Mouse (Mus musculus): ENCODE data around the gene Fcgrt.
"Not testable (repeated sequence)": the region's sequence is repeated elsewhere in the genome, so short reads cannot be mapped to it uniquely, and the experiment has no call there.

Fcgrt gene

GRCm38 (mm10) chr7:45110089-45110488 lies 6.4 kb upstream of the Fcgrt start:
- not testable (repeated sequence) for DNase-seq (ENCODE audit: low spot score)

- no peak for DNase-seq (ENCODE audit: low spot score)
These were observed 3.5 kb upstream of the Fcgrt start for GRCm38 (mm10) chr7:45107052-45107645.

- no peak for DNase-seq (ENCODE audit: low spot score)
These were observed 2.8 kb upstream of the Fcgrt start for GRCm38 (mm10) chr7:45106441-45106840.

GRCm38 (mm10) chr7:45105491-45105890 lies 1.8 kb upstream of the Fcgrt start:
- DNase-seq (ENCODE audit: low spot score), result no peak

- DNase-seq (ENCODE audit: low spot score), result no peak
These were observed 1.3 kb upstream of the Fcgrt start for GRCm38 (mm10) chr7:45104941-45105340.

- DNase-seq (ENCODE audit: low spot score), result no peak
These were observed 588 bp downstream of the Fcgrt start for GRCm38 (mm10) chr7:45102940-45103585.

- no peak for DNase-seq (ENCODE audit: low spot score)
These were observed 1.2 kb downstream of the Fcgrt start for GRCm38 (mm10) chr7:45102441-45102840.

- no peak for DNase-seq (ENCODE audit: low spot score)
These were observed 3.6 kb downstream of the Fcgrt start for GRCm38 (mm10) chr7:45100046-45100445.

- no peak for DNase-seq (ENCODE audit: low spot score)
These were observed 5.0 kb downstream of the Fcgrt start for GRCm38 (mm10) chr7:45098541-45099240.

- no peak for DNase-seq (ENCODE audit: low spot score)
These were observed 6.2 kb downstream of the Fcgrt start for GRCm38 (mm10) chr7:45097479-45097878.

- not testable (repeated sequence) for DNase-seq (ENCODE audit: low spot score)
These were observed 7.7 kb downstream of the Fcgrt start for GRCm38 (mm10) chr7:45095965-45096364.

GRCm38 (mm10) chr7:45095367-45095766 lies 8.3 kb downstream of the Fcgrt start:
- no peak for DNase-seq (ENCODE audit: low spot score)

- DNase-seq (ENCODE audit: low spot score), result no peak
These were observed 9.5 kb downstream of the Fcgrt start for GRCm38 (mm10) chr7:45094121-45094520.

- no peak for DNase-seq (ENCODE audit: low spot score)
These were observed 10.1 kb downstream of the Fcgrt start for GRCm38 (mm10) chr7:45093516-45093905.

- no peak for DNase-seq (ENCODE audit: low spot score)
These were observed 10.7 kb downstream of the Fcgrt start for GRCm38 (mm10) chr7:45092828-45093515.

- no peak for DNase-seq (ENCODE audit: low spot score)
These were observed 11.6 kb downstream of the Fcgrt start, which contains the start of gene Rcn3 for GRCm38 (mm10) chr7:45092048-45092447. TSS of gene Rcn3 (minus strand) at chr7:45092221.

GRCm38 (mm10) chr7:45091001-45091990 lies 12.4 kb downstream of the Fcgrt start:
- no peak for DNase-seq (ENCODE audit: low spot score)

- no peak for DNase-seq (ENCODE audit: low spot score)
These were observed 13.2 kb downstream of the Fcgrt start for GRCm38 (mm10) chr7:45090251-45090977.

- no peak for DNase-seq (ENCODE audit: low spot score)
These were observed 15.1 kb downstream of the Fcgrt start for GRCm38 (mm10) chr7:45088597-45088996.

- DNase-seq (ENCODE audit: low spot score), result no peak
These were observed 17.6 kb downstream of the Fcgrt start for GRCm38 (mm10) chr7:45086084-45086483.
